Mouse (Mus musculus) forebrain, embryonic 16.5 days (tissue): Measurements from ENCODE around the gene Ptprr. TPM values are rescaled to one million over a fixed set of nuclear protein-coding genes. Genes with fewer than 3 reads are reported as not detected.

Source experiments
- ATAC-seq: fragments of 200-750 bp; cut with Nextera tagmentation; 2 replicates; pipeline ENCODE4 v1.8.0; 2017; ENCODE audit warnings: mild to moderate bottlenecking, moderate library complexity
- H3K27ac ChIP-seq: fragments of 300-500 bp; sonication (generic); 2 replicates; pipeline ENCODE4 v1.5.1; 2014; ENCODE audit warnings: low read length, control low read depth
- H3K27me3 ChIP-seq: fragments of 300-500 bp; sonication (generic); replicated peaks from 2 replicates; pipeline ENCODE4 v1.6.1; 2014; ENCODE audit warnings: low read length; ENCODE audit not compliant: control insufficient read depth, insufficient read depth
- H3K36me3 ChIP-seq: fragments of 300-500 bp; sonication (generic); 2 replicates; pipeline ENCODE4 v1.6.1; 2014; ENCODE audit not compliant: control insufficient read depth, insufficient read depth
- H3K4me1 ChIP-seq: fragments of 300-500 bp; sonication (generic); replicated peaks from 2 replicates; pipeline ENCODE4 v1.6.1; 2014; ENCODE audit warnings: low read length; ENCODE audit not compliant: control insufficient read depth, insufficient read depth
- H3K4me2 ChIP-seq: fragments of 300-500 bp; sonication (generic); 2 replicates; pipeline ENCODE4 v1.6.1; 2014; ENCODE audit warnings: mild to moderate bottlenecking, low read length, control low read depth
- H3K4me3 ChIP-seq: fragments of 300-500 bp; sonication (generic); replicated peaks from 2 replicates; pipeline ENCODE4 v1.5.1; 2014; ENCODE audit warnings: mild to moderate bottlenecking, low read length, control low read depth
- H3K9ac ChIP-seq: fragments of 300-500 bp; sonication (generic); replicated peaks from 2 replicates; pipeline ENCODE4 v1.6.1; 2014; ENCODE audit warnings: low read depth, low read length, control low read depth
- H3K9me3 ChIP-seq: fragments of 300-500 bp; sonication (generic); 2 replicates; pipeline ENCODE4 v1.6.1; 2016; ENCODE audit warnings: low read length; ENCODE audit not compliant: control insufficient read depth
- WGBS: fragments of 180-500 bp; shearing (Covaris S2); extraction: QIAGEN DNeasy Blood & Tissue Kit; methylation state at CpG from one replicate; pipeline ENCODE4 v1.1.7; 2014; 5-methylcytosine and 5-hydroxymethylcytosine counted together
- polyA plus RNA-seq: library from polyadenylated mRNA; unstranded; fragments of >200 nt; fragmentation: Nextera tagmentation; extraction: Ambion mirVana; gene quantifications from 2 replicates; pipeline ENCODE4 v1.2.1, GENCODE M21; 2015

Gene Ptprr
- polyA plus RNA-seq, 1 experiment from 2014 or later = 13.4 TPM

- Histone ChIP-seq H3K36me3 (no peaks in the 10 kb centered on the region), H3K9ac (no peak overlapping the region), H3K27me3 (no peaks in the 10 kb centered on the region), H3K4me2 (no peak overlapping the region), H3K4me1 (no peaks in the 10 kb centered on the region), H3K27ac (no peak overlapping the region), H3K9me3 (no peaks in the 10 kb centered on the region), H3K4me3 (no peak overlapping the region)
- no peak for ATAC-seq
- WGBS = 82% methylated on average over 4 of the region's 4 CpGs
These were observed 272.5 kb downstream of the Ptprr start for GRCm38 (mm10) chr10:116290483-116290882.

GRCm38 (mm10) chr10:116291153-116291755 is 273.2 kb downstream of the Ptprr start:
- H3K9me3 ChIP-seq = no peaks in the 10 kb centered on the region
- no peak overlapping the region for H3K27ac ChIP-seq
- 82% methylated on average over 8 of the region's 8 CpGs for WGBS
- no peak overlapping the region for H3K4me2 ChIP-seq
- H3K4me1 ChIP-seq = no peaks in the 10 kb centered on the region
- H3K27me3 ChIP-seq = no peaks in the 10 kb centered on the region
- no peak overlapping the region for H3K9ac ChIP-seq
- H3K36me3 ChIP-seq = no peaks in the 10 kb centered on the region
- no peak overlapping the region for H3K4me3 ChIP-seq
- no peak for ATAC-seq

- Histone ChIP-seq H3K27ac (no peak overlapping the region), H3K4me3 (no peak overlapping the region), H3K4me2 (no peak overlapping the region), H3K27me3 (no peaks in the 10 kb centered on the region; the same call in 1 of the 2 replicates), H3K9me3 (no peaks in the 10 kb centered on the region), H3K36me3 (no peaks in the 10 kb centered on the region), H3K4me1 (peaks cover 6% of the 10 kb centered on the region), H3K9ac (no peak overlapping the region)
- ATAC-seq = no peak
- WGBS = 83% methylated on average over 4 of the region's 4 CpGs
These were observed 278.4 kb downstream of the Ptprr start for GRCm38 (mm10) chr10:116296439-116296838.

GRCm38 (mm10) chr10:116297854-116298253 is 279.8 kb downstream of the Ptprr start:
- Histone ChIP-seq H3K9ac (no peak overlapping the region), H3K27ac (no peak overlapping the region), H3K27me3 (no peaks in the 10 kb centered on the region; the same call in 1 of the 2 replicates), H3K4me2 (no peak overlapping the region), H3K36me3 (no peaks in the 10 kb centered on the region), H3K9me3 (no peaks in the 10 kb centered on the region), H3K4me3 (no peak overlapping the region), H3K4me1 (peaks cover 9% of the 10 kb centered on the region)
- WGBS = 88% methylated on average over 12 of the region's 12 CpGs
- no peak for ATAC-seq

GRCm38 (mm10) chr10:116300824-116301223 is 282.8 kb downstream of the Ptprr start:
- Histone ChIP-seq H3K27ac (no peak overlapping the region), H3K9me3 (no peaks in the 10 kb centered on the region), H3K4me3 (peak overlapping the region; percentile 46), H3K4me1 (peaks cover 9% of the 10 kb centered on the region), H3K9ac (peak overlapping the region; percentile 40; the same call in 1 of the 2 replicates), H3K4me2 (peak overlapping the region; percentile 78), H3K27me3 (no peaks in the 10 kb centered on the region; the same call in 1 of the 2 replicates), H3K36me3 (no peaks in the 10 kb centered on the region)
- 12% methylated on average over 7 of the region's 7 CpGs for WGBS
- ATAC-seq = no peak

GRCm38 (mm10) chr10:116301258-116301657 is 283.2 kb downstream of the Ptprr start:
- WGBS = under 1% methylated on average over 34 of the region's 36 CpGs
- no peaks in the 10 kb centered on the region for H3K36me3 ChIP-seq
- H3K4me2 ChIP-seq = peak overlapping the region; percentile 78
- H3K4me3 ChIP-seq = peak overlapping the region; percentile 46
- peak overlapping the region; percentile 40; the same call in 1 of the 2 replicates for H3K9ac ChIP-seq
- peak; percentile 47 for ATAC-seq
- H3K9me3 ChIP-seq = no peaks in the 10 kb centered on the region
- H3K27ac ChIP-seq = no peak overlapping the region
- H3K27me3 ChIP-seq = no peaks in the 10 kb centered on the region; the same call in 1 of the 2 replicates
- H3K4me1 ChIP-seq = peaks cover 9% of the 10 kb centered on the region

GRCm38 (mm10) chr10:116304355-116304754 is 286.3 kb downstream of the Ptprr start:
- no peak overlapping the region for H3K4me3 ChIP-seq
- H3K36me3 ChIP-seq = no peaks in the 10 kb centered on the region
- ATAC-seq = no peak
- no peak overlapping the region for H3K4me2 ChIP-seq
- 95% methylated on average over 4 of the region's 4 CpGs for WGBS
- H3K4me1 ChIP-seq = peaks cover 9% of the 10 kb centered on the region
- H3K27me3 ChIP-seq = no peaks in the 10 kb centered on the region; the same call in 1 of the 2 replicates
- H3K9ac ChIP-seq = no peak overlapping the region
- no peaks in the 10 kb centered on the region for H3K9me3 ChIP-seq
- no peak overlapping the region for H3K27ac ChIP-seq

- Histone ChIP-seq H3K36me3 (no peaks in the 10 kb centered on the region), H3K4me1 (no peaks in the 10 kb centered on the region), H3K27ac (no peak overlapping the region), H3K4me2 (no peak overlapping the region), H3K9ac (no peak overlapping the region), H3K4me3 (no peak overlapping the region), H3K9me3 (no peaks in the 10 kb centered on the region), H3K27me3 (no peaks in the 10 kb centered on the region)
- WGBS = 85% methylated on average over 2 of the region's 2 CpGs
- ATAC-seq = no peak
These were observed 291.4 kb downstream of the Ptprr start for GRCm38 (mm10) chr10:116309460-116309859.

- Histone ChIP-seq H3K36me3 (no peaks in the 10 kb centered on the region), H3K9me3 (no peaks in the 10 kb centered on the region), H3K4me2 (no peak overlapping the region), H3K27me3 (no peaks in the 10 kb centered on the region), H3K4me3 (no peak overlapping the region), H3K4me1 (no peaks in the 10 kb centered on the region), H3K27ac (no peak overlapping the region), H3K9ac (no peak overlapping the region)
- no peak for ATAC-seq
- 39% methylated on average over 11 of the region's 11 CpGs for WGBS
These were observed 292.6 kb downstream of the Ptprr start for GRCm38 (mm10) chr10:116310516-116311210.
